Mouse (Mus musculus) C2C12 (cell line): Measurements from ENCODE around the gene Rere.

Source experiments
- CEBPB ChIP-seq: IDR thresholded peaks from one replicate; pipeline ENCODE4 v1.6.1; 2011; ENCODE audit warnings: low read depth, mild to moderate bottlenecking, control low read depth, moderate library complexity
- CTCF ChIP-seq: IDR thresholded peaks from one replicate; pipeline ENCODE4 v1.5.1; 2011; ENCODE audit not compliant: control insufficient read depth, insufficient read depth, insufficient read length
- MAX ChIP-seq: IDR thresholded peaks from one replicate; pipeline ENCODE4 v1.6.1; 2011; ENCODE audit warnings: mild to moderate bottlenecking, control low read depth
- USF1 ChIP-seq: IDR thresholded peaks from one replicate; pipeline ENCODE4 v1.6.1; 2011; ENCODE audit warnings: low read depth, mild to moderate bottlenecking, control low read depth, moderate library complexity

DNA sequence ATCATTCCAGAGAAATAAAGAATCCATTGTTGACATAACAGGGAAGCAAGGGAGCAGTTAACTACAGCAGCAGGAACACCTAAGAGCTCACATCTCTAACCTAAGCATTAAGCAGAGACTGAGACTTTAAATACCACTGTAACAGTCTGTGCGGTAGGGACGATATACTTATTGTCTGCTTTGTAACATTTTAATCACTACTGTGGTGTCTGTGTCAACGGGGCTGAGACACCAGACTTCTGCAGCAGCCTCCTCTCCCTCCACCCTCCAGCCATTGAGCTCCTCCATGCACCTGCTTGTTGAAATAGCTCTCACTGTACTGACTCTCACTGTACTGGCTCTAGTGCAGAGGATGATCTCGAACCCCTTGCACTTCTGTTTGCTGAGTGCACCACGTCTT, 98.8 kb downstream of the Rere start:
- TF ChIP-seq CTCF (no peak), MAX (no peak), USF1 (no peak), CEBPB (no peak)
